21 mouse cellular contexts compared by ENCODE assay signal in genomic region chr10:94406821-94407220, GRCm38 (mm10).
"Had no signal": no experiment of that assay in that cellular context is flagged by ENCODE, and none has a peak within 500 bp of the region (broad histone marks: within the 10 kb centered on the region; RNA-seq: fewer than 3 reads in every experiment).

No protein-coding gene starts in this region.

- H3K9me3 ChIP-seq: kidney, embryonic 15.5 days; limb, embryonic 10.5 days; limb, embryonic 13.5 days; liver, embryonic 12.5 days; liver, embryonic 15.5 days; midbrain, embryonic 10.5 days; midbrain, embryonic 13.5 days; neural tube, embryonic 13.5 days had no signal

- H3K27me3 ChIP-seq: liver, embryonic 15.5 days; midbrain, embryonic 13.5 days; neural tube, embryonic 13.5 days had no signal

- H3K4me1 ChIP-seq: liver, embryonic 15.5 days had no signal

- H3K27ac ChIP-seq: kidney, embryonic 15.5 days; limb, embryonic 10.5 days; limb, embryonic 13.5 days; liver, embryonic 12.5 days; liver, embryonic 15.5 days; midbrain, embryonic 10.5 days; midbrain, embryonic 13.5 days; neural tube, embryonic 13.5 days had no signal

- ATAC-seq: intestine, postnatal 0 days; liver, embryonic 12.5 days; midbrain, embryonic 13.5 days; midbrain, embryonic 16.5 days had no signal

- H3K4me2 ChIP-seq: kidney, embryonic 15.5 days; limb, embryonic 13.5 days; liver, embryonic 12.5 days; liver, embryonic 15.5 days; midbrain, embryonic 13.5 days; neural tube, embryonic 13.5 days had no signal

- H3K36me3 ChIP-seq: kidney, embryonic 15.5 days; limb, embryonic 10.5 days; limb, embryonic 13.5 days; liver, embryonic 12.5 days; liver, embryonic 15.5 days; midbrain, embryonic 10.5 days; midbrain, embryonic 13.5 days; neural tube, embryonic 13.5 days had no signal

- H3K4me3 ChIP-seq: kidney, embryonic 15.5 days; limb, embryonic 10.5 days; limb, embryonic 13.5 days; liver, embryonic 12.5 days; liver, embryonic 15.5 days; megakaryocyte, embryonic 14.5 days; midbrain, embryonic 10.5 days; midbrain, embryonic 13.5 days; myocyte; neural tube, embryonic 13.5 days had no signal

- H3K9ac ChIP-seq: kidney, embryonic 15.5 days; limb, embryonic 13.5 days; liver, embryonic 12.5 days; liver, embryonic 15.5 days; midbrain, embryonic 13.5 days; neural tube, embryonic 13.5 days had no signal

- DNase-seq: kidney, adult 8-10 months; kidney, postnatal 14 days; kidney, postnatal 4 days; liver; lung, adult 18-20 months; retina, postnatal 1 day; right cerebral cortex, postnatal 25 days; thymus, adult 18-20 months; thymus, postnatal 36 days had no signal
